Mouse (Mus musculus) embryo, embryonic 11.5 days (tissue): ENCODE data around the gene Cradd.

Experiments used
- DNase-seq: peaks from one replicate; pipeline ENCODE4 v3.0.0-alpha.2; 2012; ENCODE audit warnings: low read depth, low spot score

Gene Cradd

DNA sequence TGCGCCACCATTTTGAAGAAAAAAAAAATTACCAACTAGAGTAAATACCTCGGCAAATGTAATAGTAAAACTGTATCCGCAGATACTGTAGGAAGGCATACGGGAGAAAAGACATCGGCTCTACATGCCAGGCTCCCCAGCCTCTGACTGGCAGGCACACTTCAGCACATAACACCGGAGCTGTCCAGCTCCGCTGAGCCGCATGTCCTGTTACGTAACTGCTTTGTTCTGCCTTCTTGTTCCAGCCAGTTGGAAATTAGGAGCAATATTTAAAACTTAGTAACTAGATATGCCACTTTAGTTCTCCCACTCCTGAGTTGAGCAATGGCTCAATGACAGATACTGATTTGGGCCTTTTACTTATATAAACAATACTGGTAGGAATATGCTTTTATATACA lies 48.4 kb downstream of the Cradd start:
- DNase-seq: no peak

DNA sequence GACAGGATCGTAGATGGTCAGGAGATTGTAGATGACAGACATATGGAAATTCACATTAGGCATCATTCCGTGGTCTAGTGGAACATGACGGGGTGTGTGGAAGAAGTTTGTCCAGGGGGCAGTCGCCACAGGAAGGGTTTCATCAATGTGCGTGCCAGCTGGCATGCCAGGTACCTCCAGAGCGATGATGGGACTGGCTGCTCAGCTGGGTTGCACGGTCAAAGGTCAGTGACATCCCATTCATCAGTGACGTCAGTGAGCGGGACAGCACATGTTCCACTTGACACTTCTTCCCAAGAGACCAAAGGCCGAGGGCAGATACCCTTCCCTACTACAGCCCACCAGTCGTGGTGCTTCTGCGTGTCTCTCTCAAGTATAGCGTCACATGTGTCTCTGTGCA lies 50.7 kb downstream of the Cradd start:
- no peak for DNase-seq

DNA sequence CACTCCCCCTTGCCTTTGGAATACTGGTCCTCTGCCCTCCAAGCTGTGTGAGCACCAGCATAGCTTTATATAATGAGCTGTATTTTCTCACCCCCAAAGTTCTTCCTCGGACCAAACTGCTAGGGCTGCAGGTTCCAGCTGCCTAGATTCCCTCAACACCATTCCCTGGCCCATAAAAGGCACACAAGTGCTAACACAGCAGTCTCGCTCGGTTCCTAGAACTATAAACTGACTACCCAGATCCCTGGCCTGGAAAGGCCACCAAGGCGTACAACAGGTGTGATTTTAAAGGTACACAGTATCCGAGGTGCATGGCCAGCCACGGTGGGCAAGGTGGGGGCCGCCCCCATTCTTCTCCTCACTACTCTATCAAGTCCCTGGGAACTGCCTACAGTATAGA lies 54.8 kb downstream of the Cradd start:
- no peak for DNase-seq

DNA sequence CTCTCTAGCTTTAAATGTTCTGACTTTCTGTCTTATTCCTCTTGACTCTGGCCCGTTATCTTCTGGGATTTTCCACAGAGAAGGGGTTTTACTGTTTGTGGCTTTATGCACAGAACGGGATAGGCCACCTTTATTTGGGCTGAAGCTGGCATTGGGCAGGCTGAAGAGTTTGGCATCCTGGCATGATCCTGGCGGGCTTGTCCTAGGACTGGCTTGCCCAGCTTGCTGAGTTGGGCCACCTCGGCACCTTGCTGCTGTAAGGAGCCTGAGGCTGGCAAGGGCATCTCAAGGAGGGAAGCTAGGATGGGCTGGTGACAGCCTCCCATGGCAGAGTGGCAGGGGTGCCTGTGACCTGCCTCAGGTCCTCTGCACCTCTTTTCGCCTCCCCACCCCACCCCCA lies 55.6 kb downstream of the Cradd start:
- no peak for DNase-seq

DNA sequence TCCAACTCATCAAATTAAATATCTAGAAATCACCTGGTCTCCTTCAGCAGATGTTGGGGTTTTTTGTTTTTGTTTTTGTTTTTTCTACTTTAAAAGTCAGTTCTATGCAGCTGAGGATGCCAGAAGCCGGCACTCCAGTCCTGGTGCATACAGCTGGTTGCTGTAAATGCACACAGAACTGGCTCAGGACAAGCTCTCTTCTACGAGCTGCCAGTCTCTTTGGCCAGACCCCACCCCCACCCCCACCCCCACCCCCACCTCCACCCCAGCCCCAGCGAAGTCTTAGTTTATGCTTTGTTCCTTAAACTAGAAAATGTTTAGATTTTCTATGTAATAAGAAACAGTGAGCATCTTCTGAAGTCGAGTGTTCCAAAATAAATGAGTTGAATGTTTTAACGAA lies 57.0 kb downstream of the Cradd start:
- no peak for DNase-seq

DNA sequence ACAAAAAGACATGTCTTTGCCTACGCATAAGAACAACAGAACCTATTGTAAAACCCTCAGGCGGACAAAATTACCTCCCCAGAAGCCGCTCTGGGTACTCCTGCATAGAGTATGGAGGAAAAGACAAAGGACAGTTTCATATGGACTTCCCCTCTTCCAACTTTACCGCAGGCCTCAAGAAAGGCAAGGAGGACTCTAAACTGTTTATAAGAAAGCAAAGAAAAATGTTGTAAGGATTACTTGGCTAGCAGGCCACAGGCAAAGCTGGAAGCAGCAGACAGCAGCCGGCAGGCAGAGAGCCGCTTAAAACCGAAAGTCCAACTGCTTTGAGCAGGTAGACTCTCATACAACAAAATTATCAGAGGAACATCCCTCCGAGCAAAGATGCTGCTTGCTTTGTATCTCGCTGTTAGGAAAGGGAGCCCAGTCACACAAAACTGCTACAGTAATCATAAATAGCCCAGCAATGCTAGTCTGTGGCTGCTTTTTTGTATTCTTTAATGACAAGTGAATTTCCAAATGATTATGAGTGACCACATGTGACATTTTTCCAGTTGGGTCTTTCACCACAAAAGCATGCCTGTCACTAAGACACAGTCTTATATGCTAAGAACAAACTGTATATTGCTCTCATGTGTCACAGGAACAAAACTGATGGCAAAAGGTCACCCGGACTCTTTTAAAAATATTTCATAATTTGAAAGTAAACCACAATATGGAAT lies 57.7 kb downstream of the Cradd start:
- no peak for DNase-seq

DNA sequence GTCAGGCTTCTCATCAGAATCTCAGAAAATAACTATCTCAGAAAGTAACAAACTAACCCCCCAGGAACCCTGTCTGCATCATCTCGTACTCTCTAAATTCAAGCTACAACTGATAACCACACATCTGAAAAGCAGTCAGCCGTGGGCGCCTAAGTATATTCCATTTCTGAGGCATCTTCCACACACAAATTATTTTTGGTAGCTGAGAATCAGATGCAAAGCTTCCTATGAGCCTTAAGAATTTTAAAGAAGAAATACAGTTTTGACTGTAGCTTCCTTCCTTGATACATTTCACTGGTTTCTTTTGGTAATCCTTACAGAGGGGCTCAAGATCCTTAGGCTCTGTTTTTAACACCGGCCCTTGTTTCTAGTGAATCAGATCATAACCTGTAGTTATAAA lies 58.4 kb downstream of the Cradd start:
- DNase-seq: no peak

DNA sequence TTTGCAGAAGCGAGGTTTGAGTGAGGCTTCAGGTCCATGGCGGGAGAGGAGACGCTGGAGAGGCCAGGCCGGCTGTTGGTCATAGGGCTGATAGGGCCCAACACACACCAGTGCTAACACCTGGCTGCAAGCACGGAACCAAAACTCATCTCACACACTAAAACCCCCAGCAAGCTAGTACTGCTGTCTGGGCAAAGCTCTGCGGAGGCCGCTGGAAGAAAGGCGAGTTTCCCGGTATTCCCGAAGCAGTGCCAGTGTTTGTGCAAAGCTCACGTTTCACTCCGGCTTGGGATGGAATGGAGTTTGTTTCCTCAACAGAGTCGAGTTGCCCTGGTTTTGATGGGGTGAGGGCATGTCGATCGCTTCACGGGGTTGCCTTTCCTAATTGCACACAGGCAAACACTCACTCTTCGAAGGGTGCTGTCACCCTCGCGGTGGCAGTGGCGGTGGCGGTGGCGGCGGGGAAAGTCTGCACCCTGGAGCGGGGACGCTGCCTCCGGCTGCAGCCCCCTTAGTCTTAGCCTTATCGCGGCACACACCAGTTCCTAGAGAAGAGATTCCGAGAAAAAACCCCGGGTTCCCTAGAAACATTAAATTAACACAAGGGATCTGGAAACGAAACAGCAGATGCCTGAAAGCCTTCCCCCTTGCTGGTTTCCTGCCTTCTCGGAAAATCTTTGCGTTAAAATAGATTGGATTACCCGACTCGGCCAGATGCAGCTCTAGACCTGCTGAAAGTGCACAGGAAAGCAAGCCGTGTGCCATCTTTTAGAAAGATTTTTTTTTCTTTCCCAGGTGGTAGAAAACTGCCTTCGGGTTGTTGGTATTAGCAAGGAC lies 59.2 kb downstream of the Cradd start:
- DNase-seq: no peak

DNA sequence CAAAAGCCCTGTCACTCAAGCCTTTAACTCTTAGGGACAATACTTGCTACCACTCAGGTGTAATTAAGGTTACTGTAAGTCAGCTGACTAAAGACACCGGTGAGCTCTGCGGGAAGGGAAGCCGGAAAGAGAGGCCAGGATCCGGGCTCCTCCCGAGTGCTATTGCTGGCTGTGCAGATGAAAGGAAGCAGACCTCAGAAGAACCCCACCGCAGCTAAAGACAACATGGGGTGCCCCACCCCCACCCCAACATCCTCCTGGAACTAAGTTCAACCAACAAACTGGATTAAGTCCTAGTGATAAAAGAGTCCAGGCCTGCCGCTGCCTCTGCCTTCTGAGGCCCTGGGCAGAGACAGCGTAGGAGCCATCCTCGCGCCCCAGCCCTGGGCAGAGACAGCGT lies 61.5 kb downstream of the Cradd start:
- no peak for DNase-seq

DNA sequence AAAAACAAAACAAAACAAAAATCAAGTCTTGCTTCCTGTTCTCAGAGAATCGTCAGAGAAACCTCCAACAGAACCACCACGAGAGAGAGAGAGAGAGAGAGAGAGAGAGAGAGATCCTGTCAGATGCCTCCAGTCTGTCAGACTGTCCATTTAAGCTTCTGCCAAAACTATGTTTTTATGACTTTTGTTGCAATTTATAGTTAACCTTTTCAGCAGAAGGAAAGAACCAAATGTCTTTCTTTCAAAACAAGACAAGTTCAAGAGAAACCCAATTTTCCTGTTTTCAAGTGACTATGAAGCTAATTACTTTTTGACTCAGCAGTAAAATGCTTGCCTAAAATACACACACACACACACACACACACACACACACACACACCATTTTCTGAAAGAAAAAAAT lies 62.7 kb downstream of the Cradd start:
- no peak for DNase-seq

DNA sequence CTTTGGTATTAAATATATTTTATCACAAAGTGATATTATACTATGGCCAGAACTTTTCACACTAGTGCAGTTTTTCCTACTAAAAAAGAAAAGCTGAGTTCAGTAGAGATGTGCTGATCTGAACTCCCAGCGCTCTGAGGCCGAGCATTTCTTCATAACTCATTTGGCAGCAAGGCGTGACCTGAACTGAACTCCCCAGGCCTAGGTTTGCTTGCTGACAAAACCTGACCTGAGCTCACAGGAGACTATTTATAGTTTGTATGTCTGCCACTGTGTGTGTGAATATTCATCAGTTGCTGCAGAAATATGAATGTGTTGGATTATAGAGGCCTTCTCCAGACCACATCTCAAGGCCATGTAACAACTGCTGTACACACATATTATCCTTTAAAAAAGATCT lies 63.5 kb downstream of the Cradd start:
- DNase-seq: no peak

DNA sequence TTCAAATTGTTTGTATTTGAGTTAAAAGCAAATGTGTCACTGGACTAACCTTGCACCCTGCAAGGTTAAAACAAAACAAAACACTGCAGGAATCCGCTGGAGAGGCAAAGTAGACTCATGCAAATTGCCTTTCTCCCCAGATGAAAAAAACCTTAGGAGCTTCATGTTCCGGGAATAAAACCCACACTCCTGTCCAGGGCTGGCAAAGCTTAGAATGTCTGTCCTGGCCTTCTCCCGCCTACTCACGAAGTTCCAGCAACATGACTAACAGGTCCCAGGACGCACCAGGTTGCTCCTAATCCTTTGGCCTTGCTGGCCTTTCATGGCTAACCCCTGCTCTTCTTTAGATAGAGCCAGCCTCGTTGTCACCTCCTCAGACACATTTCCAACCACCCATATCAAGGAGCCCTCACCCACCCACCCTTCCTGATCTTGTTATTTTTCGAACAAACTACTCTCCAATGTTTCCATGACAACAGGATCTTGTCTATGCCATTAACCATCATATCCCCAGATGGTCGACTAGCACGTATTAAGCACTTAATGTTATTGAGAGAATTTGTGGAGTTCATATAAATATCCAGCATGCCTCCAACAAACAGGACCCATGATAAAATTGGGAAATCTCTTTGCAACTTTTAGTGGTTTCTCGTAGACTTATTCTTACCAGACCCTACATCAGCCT lies 65.3 kb downstream of the Cradd start:
- DNase-seq: no peak

DNA sequence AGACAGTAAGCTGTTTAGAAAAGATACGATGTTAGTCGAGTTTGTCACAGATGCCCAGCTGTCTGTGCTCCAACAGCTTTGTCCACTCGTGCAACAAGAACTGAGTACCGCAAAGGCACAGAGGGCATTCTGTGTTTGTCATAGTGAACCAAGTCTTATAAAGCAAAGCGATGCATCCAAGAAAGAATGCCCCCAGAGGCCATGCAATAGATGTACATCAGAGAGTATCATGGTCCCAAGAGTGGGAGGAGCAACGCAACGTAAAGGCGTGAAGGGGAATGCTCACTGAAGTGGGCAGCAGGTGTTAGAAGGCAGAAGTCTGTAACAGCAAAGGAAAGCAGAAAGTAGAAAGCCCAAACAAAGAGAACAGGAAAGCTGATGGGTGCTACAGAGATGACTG lies 66.0 kb downstream of the Cradd start:
- DNase-seq: no peak

DNA sequence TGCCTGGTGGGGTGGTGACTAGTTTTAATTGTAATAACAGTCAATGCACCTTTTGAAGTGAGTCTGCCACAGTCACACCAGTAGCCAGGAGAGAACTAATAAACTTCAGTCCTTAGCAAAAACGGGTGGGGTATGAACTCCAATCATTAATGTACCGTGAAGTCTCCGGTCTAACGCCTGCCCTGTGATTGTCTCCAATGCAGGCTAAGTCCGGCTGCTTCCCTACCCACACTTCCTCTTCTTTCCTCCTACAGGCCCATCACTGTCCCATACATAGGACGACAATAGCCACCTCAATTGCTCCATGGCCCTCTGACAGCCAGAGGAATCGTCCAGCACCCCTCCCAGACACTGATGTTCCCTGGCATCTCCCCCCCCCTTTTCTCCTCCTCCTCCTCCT lies 67.8 kb downstream of the Cradd start:
- DNase-seq: no peak

DNA sequence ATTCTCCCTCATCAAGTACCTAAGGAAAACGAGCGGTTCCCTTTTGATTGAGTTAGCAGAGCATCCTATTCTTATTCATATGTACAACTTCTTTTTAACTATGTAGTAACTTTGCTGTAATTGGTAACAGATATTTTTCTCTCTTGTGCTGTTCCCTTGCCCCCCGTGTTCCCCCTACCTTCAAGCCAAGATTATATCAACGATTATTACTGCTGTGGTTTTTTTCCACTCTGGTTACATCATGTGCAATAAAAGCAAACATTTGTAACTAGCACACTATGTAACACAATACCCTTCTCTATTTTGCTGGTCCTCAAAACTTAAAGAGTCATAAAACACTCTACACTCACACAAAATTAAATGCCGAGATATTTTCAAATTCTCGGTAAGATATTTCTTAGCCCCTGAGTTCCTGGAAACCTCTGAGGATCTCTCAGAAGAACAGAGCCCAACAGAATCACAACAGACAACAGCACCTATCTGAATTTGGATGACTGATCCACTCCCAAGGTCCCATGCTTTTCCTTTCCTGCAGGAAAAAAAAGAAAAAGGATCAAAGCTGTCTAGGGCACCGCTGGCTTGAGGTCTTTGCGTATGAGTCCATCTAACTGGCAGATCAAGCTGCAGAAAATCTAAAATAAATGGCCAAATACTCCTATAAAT lies 68.8 kb downstream of the Cradd start:
- no peak for DNase-seq

DNA sequence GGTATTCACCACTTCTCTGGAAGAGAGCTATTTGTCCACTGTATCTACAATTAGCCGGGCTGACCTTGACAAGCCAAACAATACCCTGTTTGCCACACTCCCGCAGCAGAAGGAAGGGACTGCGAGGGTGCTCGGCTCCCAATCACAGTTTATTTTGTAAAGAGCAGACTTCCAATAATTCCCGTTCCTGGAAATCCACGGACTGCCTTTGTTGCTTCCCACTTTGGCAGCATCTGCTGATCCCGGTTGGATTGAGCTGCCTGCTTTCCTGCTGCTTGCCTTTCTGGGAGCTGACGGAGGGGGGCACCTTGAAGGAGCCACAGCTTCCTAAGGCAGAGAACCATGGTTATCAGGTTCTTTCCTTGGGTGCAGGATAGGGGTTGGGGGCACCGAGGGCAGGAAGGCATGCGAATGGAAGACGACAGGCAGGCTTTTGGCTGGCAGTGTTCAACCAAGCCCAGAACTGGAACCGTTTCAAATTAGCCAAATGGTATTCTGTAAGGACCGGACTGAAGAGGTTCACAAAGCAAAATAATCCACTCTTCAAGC lies 69.4 kb downstream of the Cradd start:
- DNase-seq: no peak

DNA sequence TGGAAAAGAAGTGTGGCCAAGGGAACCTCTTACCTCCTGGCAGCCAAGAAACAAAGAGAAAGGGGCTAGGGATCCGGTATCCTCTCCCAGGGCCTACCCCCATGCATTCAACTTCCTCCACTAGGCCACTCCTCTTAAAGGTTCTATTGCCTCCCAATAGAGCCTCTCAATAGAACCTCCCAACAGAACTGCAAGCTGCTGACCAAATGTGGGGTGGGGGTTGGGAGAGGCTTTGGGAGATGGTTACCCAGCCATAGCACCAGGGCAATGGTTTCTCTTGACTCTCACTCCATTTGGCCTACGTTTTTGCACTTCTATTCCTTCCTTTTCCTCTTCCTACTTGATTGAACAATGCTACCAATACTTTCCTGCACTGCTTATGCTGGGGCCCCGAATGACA lies 69.9 kb downstream of the Cradd start:
- no peak for DNase-seq

DNA sequence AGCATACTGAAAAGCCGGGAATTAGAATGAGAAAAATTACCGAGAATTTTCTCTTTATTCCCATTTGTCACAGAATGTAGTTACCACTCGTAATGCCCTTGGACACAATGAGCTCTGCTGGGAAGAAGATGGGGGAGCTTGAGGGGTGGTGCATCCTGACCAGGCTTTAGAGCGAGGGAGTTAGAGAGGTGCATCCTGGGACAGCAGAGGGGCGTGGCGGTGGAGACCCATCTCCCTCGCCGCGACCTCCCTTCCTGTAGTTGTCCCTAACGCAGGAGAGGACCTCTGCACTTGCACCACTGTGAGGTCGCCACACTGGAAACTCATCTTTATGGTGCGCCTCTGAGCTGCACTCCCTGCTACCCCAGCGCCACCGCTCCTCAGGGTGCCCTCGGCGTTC lies 72.3 kb downstream of the Cradd start:
- no peak for DNase-seq

DNA sequence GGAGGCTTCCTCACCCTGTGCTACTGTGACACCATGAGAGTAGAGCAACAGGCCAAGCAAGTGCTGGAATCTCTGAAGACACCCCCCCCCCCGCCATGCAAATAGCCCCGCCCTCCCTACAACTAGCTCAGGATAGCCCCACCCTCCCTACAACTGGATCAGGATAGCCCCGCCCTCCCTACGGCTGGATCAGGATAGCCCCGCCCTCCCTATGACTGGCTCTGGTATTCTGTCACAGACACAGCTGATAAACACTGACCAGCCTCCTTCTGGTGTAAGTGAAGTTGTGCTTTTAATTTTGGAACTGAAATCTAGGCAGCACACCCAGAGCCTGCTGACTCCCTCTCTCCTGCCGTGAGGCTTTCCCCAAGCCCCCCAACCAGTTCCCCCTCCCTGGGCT lies 75.6 kb downstream of the Cradd start:
- DNase-seq: no peak

DNA sequence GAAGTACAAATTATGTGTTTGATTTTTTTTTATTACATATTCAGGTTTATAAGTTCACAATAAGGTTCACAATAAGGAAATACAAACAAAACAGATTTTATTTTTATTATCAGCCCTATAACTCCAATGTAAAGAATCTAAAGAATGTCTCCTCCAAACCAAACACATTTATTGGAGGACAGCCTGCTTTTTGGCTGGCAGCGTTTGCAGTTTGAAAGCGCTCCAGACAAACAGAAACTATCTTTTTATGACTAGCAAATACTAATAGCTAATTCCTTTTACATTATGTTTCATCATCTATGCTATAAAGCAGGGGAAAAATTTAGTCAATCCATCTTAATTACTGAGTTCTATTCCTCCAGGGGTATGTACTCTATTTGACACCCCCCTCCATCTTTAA lies 77.2 kb downstream of the Cradd start:
- DNase-seq: no peak

DNA sequence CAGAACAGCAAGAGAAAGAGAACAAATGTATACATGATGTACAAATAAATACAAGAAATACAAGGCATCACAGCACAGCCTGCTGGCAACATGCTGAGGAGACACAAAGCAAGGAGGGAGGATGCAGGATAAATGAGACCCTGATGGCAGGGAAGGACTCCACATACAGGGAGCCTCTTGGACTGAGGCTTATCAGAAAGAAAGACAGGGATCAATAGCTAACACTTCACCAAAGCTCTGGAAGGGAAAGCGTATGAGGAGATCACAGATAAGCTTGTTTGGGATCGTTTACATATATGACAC lies 78.3 kb downstream of the Cradd start:
- no peak for DNase-seq
